Mouse (Mus musculus) forebrain, postnatal 0 days (tissue): ENCODE data around the gene Cst13. TPM values are rescaled to one million over a fixed set of nuclear protein-coding genes. Genes with fewer than 3 reads are reported as not detected.
"Not testable (repeated sequence)": the region's sequence is repeated elsewhere in the genome, so short reads cannot be mapped to it uniquely, and the experiment has no call there.

ENCODE experiments used
- ATAC-seq: fragments of 200-750 bp; cut with Nextera tagmentation; 2 replicates; pipeline ENCODE4 v1.8.0; 2017; ENCODE audit warnings: mild to moderate bottlenecking, moderate library complexity
- DNase-seq: peaks from one replicate; pipeline ENCODE4 v3.0.0-alpha.2; 2015
- H3K27ac ChIP-seq: fragments of 300-500 bp; sonication (generic); 2 replicates; pipeline ENCODE4 v1.5.1; 2014; ENCODE audit warnings: low read depth, mild to moderate bottlenecking, antibody characterized with exemption, low read length, moderate library complexity, mixed read lengths
- H3K27me3 ChIP-seq: fragments of 300-500 bp; sonication (generic); 2 replicates; pipeline ENCODE4 v1.6.1; 2014; ENCODE audit warnings: mild to moderate bottlenecking, low read length, mixed read lengths; ENCODE audit not compliant: insufficient read depth
- H3K36me3 ChIP-seq: fragments of 300-500 bp; sonication (generic); 2 replicates; pipeline ENCODE4 v1.6.1; 2014; ENCODE audit warnings: mild to moderate bottlenecking, moderate library complexity; ENCODE audit not compliant: insufficient read depth
- H3K4me1 ChIP-seq: fragments of 300-500 bp; sonication (generic); 2 replicates; pipeline ENCODE4 v1.6.1; 2014; ENCODE audit warnings: antibody characterized with exemption; ENCODE audit not compliant: insufficient read depth
- H3K4me2 ChIP-seq: fragments of 300-500 bp; sonication (generic); 2 replicates; pipeline ENCODE4 v1.6.1; 2014; ENCODE audit warnings: low read depth, mild to moderate bottlenecking, moderate library complexity
- H3K4me3 ChIP-seq: fragments of 300-500 bp; sonication (generic); 2 replicates; pipeline ENCODE4 v1.5.1; 2014; ENCODE audit warnings: low read depth, low read length, mixed read lengths
- H3K9ac ChIP-seq: fragments of 300-500 bp; sonication (generic); 2 replicates; pipeline ENCODE4 v1.6.1; 2014; ENCODE audit warnings: mild to moderate bottlenecking
- H3K9me3 ChIP-seq: fragments of 300-500 bp; sonication (generic); 2 replicates; pipeline ENCODE4 v1.6.1; 2016; ENCODE audit warnings: low read length
- CTCF ChIP-seq: sonication (generic); IDR thresholded peaks from 2 replicates; pipeline ENCODE4 v1.5.1; 2016; ENCODE audit warnings: antibody characterized with exemption, control low read depth, low read depth
- WGBS: fragments of 180-500 bp; shearing (Covaris S2); extraction: QIAGEN DNeasy Blood & Tissue Kit; methylation state at CpG from one replicate; pipeline ENCODE4 v1.1.7; 2014; 5-methylcytosine and 5-hydroxymethylcytosine counted together
- polyA plus RNA-seq: library from polyadenylated mRNA; unstranded; fragments of >200 nt; fragmentation: Nextera tagmentation; extraction: Ambion mirVana; gene quantifications from 2 replicates; pipeline ENCODE4 v1.2.1, GENCODE M21; 2015
- total RNA-seq: library from RNA; depleted of rRNA; stranded (reverse); fragments of >200 nt; gene quantifications from 2 replicates; pipeline ENCODE4 v1.2.3, GENCODE M21; 2014; rRNA removed

Cst13 gene
- total RNA-seq (not detected in 2 replicates), polyA plus RNA-seq (not detected in 2 replicates)

DNA sequence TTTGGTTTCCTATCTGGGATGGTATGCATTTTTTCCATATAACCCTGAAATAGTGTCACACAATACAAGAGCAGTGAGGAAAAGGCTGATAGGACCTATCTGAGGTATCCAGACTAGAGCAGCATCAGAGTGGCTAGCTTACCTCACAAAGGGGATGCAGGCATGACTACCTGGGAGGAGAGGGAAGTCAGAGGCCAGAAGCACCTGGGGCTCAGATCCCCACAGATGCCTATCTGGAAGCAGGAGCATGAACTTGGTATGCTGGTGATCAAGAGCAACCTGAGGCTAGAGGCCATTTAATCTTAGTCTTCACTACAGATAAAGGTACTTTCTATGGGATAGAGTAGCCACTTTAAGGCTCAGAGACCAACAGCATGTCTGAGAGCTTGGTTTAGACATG is at the start of gene Cst13:
Gene Cst13 (plus strand): TSS at position 173 of the 400 bp plus-strand sequence.
- no peak for TF ChIP-seq CTCF

DNA sequence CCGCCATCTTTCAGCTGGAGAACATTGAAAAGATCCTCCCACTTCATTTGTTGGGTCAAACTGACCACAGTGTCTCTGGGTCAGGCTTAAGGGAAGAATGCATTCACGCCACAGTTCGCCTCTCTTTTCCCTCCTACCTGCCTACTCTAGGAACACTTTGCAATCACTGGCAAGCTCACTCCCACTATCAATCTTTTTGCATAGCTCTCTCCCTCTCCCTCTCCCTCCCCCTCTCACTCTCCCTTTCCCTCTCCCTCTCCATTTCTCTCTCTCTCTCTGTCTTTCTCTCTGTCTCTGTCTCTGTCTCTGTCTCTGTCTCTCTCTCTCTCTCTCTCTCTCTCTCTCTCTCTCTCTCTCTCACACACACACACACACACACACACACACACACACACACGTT is 48.5 kb upstream of the Cst13 start, which contains the start of gene Cst11:
Gene Cst11 (minus strand): TSS at position 101 of the 400 bp plus-strand sequence.
- WGBS = 82% methylated on average over 4 of the region's 4 CpGs
- not testable (repeated sequence) for H3K27me3 ChIP-seq, H3K36me3 ChIP-seq, H3K9me3 ChIP-seq, ATAC-seq, H3K27ac ChIP-seq, H3K9ac ChIP-seq, DNase-seq, H3K4me1 ChIP-seq, H3K4me3 ChIP-seq, H3K4me2 ChIP-seq

More for the DNA sequence above, at the start of gene Cst13:
- Histone ChIP-seq H3K4me1 (no peaks in the 10 kb centered on the region), H3K4me2 (no peak within 1 kb of the TSS), H3K4me3 (no peak within 1 kb of the TSS), H3K36me3 (no peaks in the 10 kb centered on the region), H3K27me3 (no peaks in the 10 kb centered on the region), H3K9me3 (no peaks in the 10 kb centered on the region), H3K9ac (no peak within 1 kb of the TSS), H3K27ac (no peak within 1 kb of the TSS)
- no peak for ATAC-seq
- DNase-seq = no peak

DNA sequence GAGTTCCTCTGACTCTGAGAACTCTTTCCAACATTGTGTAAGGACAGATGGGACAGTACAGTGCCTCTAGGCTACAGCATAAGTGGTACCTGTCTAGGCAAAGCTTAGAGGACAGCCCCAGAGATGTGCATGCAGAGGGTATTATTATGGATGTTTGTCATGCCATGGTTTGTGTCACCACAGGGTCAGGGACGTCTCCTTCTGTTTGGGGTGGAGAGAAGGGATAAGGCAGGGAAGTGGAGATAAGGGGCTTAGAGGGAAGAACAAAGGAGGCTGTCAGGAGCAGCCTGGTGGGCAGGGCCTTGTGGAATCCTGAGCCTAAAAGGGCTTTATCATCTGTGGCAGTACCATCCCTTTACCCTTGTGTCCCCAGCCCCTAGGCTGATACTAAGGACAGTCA is 38.2 kb upstream of the Cst13 start, which contains the start of gene 8030411F24Rik:
Gene 8030411F24Rik (plus strand): TSS at position 301 of the 400 bp plus-strand sequence.
- no peak for TF ChIP-seq CTCF
- ATAC-seq = no peak
- Histone ChIP-seq H3K4me3 (no peak within 1 kb of the TSS), H3K4me2 (no peak within 1 kb of the TSS), H3K27me3 (no peaks in the 10 kb centered on the region), H3K9ac (no peak within 1 kb of the TSS), H3K9me3 (no peaks in the 10 kb centered on the region), H3K4me1 (no peaks in the 10 kb centered on the region), H3K36me3 (no peaks in the 10 kb centered on the region), H3K27ac (no peak within 1 kb of the TSS)
- WGBS = 13% methylated on average over 1 of the region's 1 CpGs
- no peak for DNase-seq

DNA sequence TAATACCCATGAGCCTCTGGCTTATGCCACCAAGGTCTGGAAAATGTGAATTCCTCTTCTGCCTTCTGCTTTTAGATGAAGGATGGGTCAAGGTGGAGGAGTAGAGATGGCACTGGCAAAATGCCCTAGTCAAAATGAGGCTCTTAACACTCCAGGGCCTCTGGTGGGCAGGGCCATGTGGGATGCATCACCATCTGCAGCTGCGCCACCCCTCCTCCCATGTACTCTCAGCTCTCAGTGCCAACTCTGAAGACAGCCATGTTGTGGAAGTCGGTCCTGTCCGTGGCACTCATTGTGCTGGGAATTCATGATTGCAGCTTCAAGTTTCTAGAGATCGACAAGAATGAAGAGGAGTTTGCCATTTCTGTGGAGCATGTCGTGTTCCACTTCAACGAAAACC is 30.7 kb upstream of the Cst13 start, which contains the start of gene Cst12:
Gene Cst12 (plus strand): TSS at position 220 of the 400 bp plus-strand sequence.
- no peak within 1 kb of the TSS for H3K9ac ChIP-seq
- 95% methylated on average over 6 of the region's 6 CpGs for WGBS
- no peak within 1 kb of the TSS for H3K4me2 ChIP-seq
- ATAC-seq = no peak
- H3K4me3 ChIP-seq = no peak within 1 kb of the TSS
- no peak for TF ChIP-seq CTCF
- no peaks in the 10 kb centered on the region for H3K4me1 ChIP-seq
- no peaks in the 10 kb centered on the region for H3K36me3 ChIP-seq
- DNase-seq = no peak
- no peaks in the 10 kb centered on the region for H3K9me3 ChIP-seq
- no peak within 1 kb of the TSS for H3K27ac ChIP-seq
- no peaks in the 10 kb centered on the region for H3K27me3 ChIP-seq

DNA sequence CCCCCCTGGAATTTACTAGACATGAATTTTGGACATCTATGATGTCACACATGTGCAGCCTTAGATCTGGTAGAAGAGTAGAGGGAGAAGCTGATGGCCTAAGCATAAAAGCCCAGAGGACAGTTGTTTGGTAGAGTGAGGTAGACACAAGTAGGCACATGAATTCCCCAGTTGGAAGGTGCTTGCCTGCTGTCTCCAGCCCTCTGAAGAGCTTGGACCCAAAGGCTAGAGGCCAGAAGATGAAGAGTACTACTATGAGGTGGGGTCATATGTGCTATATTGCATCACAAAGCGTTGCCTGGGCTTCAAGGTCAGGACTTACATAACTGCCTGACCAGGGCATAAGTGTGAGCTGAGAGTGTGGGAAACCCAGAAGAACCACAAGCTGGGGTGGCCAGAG is 21.4 kb upstream of the Cst13 start, which contains the start of gene Cst8:
Gene Cst8 (plus strand): TSS at position 301 of the 400 bp plus-strand sequence.
- H3K9me3 ChIP-seq = no peaks in the 10 kb centered on the region
- 87% methylated on average over 1 of the region's 1 CpGs for WGBS
- no peak for DNase-seq
- no peak within 1 kb of the TSS for H3K4me3 ChIP-seq
- ATAC-seq = no peak
- TF ChIP-seq CTCF = no peak
- H3K4me1 ChIP-seq = no peaks in the 10 kb centered on the region
- no peak within 1 kb of the TSS for H3K4me2 ChIP-seq
- no peak within 1 kb of the TSS for H3K9ac ChIP-seq
- no peaks in the 10 kb centered on the region for H3K27me3 ChIP-seq
- no peaks in the 10 kb centered on the region for H3K36me3 ChIP-seq
- no peak within 1 kb of the TSS for H3K27ac ChIP-seq

DNA sequence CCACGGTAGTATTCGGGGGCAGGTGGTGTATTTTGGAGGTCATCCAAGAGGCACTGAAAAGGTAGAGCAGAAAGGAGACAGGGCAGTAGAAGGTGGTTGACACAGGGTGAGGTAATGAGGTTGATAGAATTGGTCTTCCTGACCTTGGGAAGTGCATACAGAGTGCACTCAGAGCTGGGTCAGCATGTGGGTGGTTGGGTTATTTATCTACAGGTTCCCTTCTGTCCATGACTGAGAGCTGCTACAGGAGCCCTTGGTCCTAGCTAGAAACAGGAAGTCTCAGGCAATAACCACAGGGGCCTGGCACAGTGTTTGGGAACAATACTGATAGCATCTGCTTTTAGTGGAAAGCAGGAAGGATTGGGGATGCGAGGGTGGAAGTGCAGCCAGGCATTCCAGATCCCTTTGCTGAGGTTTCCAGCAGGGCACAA is 18.4 kb upstream of the Cst13 start:
- Histone ChIP-seq H3K9ac (no peak overlapping the region), H3K4me3 (no peak overlapping the region), H3K9me3 (no peaks in the 10 kb centered on the region), H3K4me1 (no peaks in the 10 kb centered on the region), H3K4me2 (no peak overlapping the region), H3K27me3 (no peaks in the 10 kb centered on the region), H3K27ac (no peak overlapping the region), H3K36me3 (no peaks in the 10 kb centered on the region)
- DNase-seq = no peak
- no peak for ATAC-seq
- WGBS = 53% methylated on average over 3 of the region's 3 CpGs
- no peak for TF ChIP-seq CTCF

DNA sequence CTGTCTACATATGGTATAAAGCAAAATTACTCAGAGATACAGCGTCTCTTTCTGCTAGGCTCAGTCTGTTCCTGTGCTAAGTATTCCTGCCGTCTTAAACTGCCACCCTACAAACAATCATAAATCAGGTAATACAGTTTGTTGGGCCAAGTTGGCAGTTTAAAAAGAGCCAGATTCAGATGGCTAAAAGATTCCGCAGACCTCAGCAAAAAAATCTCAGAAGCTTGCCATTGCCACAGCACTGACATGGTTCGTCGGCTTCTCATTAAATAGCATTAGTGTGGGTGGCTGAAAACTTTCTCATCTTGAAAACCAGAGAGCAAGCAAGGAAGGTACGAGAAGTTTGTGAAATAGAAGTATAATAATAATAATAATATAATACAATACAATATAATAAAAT is 13.2 kb upstream of the Cst13 start:
- no peak for TF ChIP-seq CTCF
- Histone ChIP-seq H3K4me2 (no peak overlapping the region), H3K4me3 (no peak overlapping the region), H3K9me3 (no peaks in the 10 kb centered on the region), H3K27me3 (no peaks in the 10 kb centered on the region), H3K27ac (no peak overlapping the region), H3K36me3 (no peaks in the 10 kb centered on the region), H3K9ac (no peak overlapping the region), H3K4me1 (no peaks in the 10 kb centered on the region)
- no peak for DNase-seq
- 79% methylated on average over 6 of the region's 6 CpGs for WGBS
- no peak for ATAC-seq
